Mouse (Mus musculus) gastrocnemius, postnatal 25 days (tissue): ENCODE data around the gene Pex11g. TPM values are rescaled to one million over a fixed set of nuclear protein-coding genes. Genes with fewer than 3 reads are reported as not detected.

ENCODE experiments used
- DNase-seq: peaks from one replicate; pipeline ENCODE4 v3.0.0; 2022
- long read RNA-seq, 2 experiments: library from polyadenylated mRNA; stranded (forward); transcript quantifications; one replicate each; pipeline ENCODE4 v2.0.0; 2021
- total RNA-seq, 2 experiments: library from RNA; stranded (reverse); gene quantifications; 1 replicate in 1 of 2; 2 replicates in 1 of 2; pipeline ENCODE4 v1.2.3; 2021

Gene Pex11g
- total RNA-seq: 1 to 10 TPM; 2.5 to 3.1 TPM
- long read RNA-seq, experiment 1, partial matches to known transcripts: 0 of 4 reads
- long read RNA-seq, experiment 1, other reads (novel, unspliced or antisense): 1 of 4 reads
- long read RNA-seq, experiment 2, transcript Pex11g-201 (5 exons, 2,870 nt): major isoform, 6 of 7 reads
- long read RNA-seq, experiment 2, partial matches to known transcripts: 1 of 7 reads
- long read RNA-seq, experiment 2, other reads (novel, unspliced or antisense): 0 of 7 reads

GRCm38 (mm10) chr8:3467006-3467885 is at the start of gene Pex11g:
Gene Pex11g (minus strand): TSS chr8:3467680.
- peak; percentile 94 for DNase-seq

GRCm38 (mm10) chr8:3517117-3517495 is 49.6 kb upstream of the Pex11g start:
- DNase-seq: peak; percentile 26

- DNase-seq: peak; percentile 91
Measured at GRCm38 (mm10) chr8:3516450-3517116, 49.1 kb upstream of the Pex11g start.

GRCm38 (mm10) chr8:3515771-3516417 is 48.4 kb upstream of the Pex11g start:
- DNase-seq: no peak

GRCm38 (mm10) chr8:3515260-3515671 is 47.8 kb upstream of the Pex11g start, which contains the start of gene Pnpla6:
Gene Pnpla6 (plus strand): TSS chr8:3515384.
- peak; percentile 86 for DNase-seq

GRCm38 (mm10) chr8:3514681-3515247 is 47.3 kb upstream of the Pex11g start:
- DNase-seq: no peak

- no peak for DNase-seq
Measured at GRCm38 (mm10) chr8:3507979-3508754, 40.7 kb upstream of the Pex11g start.

- no peak for DNase-seq
Measured at GRCm38 (mm10) chr8:3502217-3502616, 34.7 kb upstream of the Pex11g start.

GRCm38 (mm10) chr8:3500235-3501090 is 33.0 kb upstream of the Pex11g start, which contains the start of gene Mcoln1:
Gene Mcoln1 (plus strand): TSS chr8:3500457.
- peak; percentile 97 for DNase-seq

GRCm38 (mm10) chr8:3499751-3500150 is 32.3 kb upstream of the Pex11g start:
- no peak for DNase-seq

GRCm38 (mm10) chr8:3498583-3498982 is 31.1 kb upstream of the Pex11g start:
- DNase-seq: no peak

- no peak for DNase-seq
Measured at GRCm38 (mm10) chr8:3496428-3496748, 28.9 kb upstream of the Pex11g start.

GRCm38 (mm10) chr8:3495578-3496427 is 28.3 kb upstream of the Pex11g start:
- no peak for DNase-seq

- DNase-seq: no peak
Measured at GRCm38 (mm10) chr8:3493845-3494208, 26.3 kb upstream of the Pex11g start.

GRCm38 (mm10) chr8:3492901-3493844 is 25.7 kb upstream of the Pex11g start, which contains the start of gene Zfp358:
Gene Zfp358 (plus strand): TSS chr8:3493138.
- DNase-seq: peak; percentile 80

GRCm38 (mm10) chr8:3485192-3485591 is 17.7 kb upstream of the Pex11g start:
- DNase-seq: no peak

- DNase-seq: no peak
Measured at GRCm38 (mm10) chr8:3483546-3483945, 16.1 kb upstream of the Pex11g start.

GRCm38 (mm10) chr8:3482240-3482740 is 14.8 kb upstream of the Pex11g start:
- no peak for DNase-seq
